Mouse (Mus musculus): ENCODE results near the gene A830018L16Rik.

Gene A830018L16Rik

DNA sequence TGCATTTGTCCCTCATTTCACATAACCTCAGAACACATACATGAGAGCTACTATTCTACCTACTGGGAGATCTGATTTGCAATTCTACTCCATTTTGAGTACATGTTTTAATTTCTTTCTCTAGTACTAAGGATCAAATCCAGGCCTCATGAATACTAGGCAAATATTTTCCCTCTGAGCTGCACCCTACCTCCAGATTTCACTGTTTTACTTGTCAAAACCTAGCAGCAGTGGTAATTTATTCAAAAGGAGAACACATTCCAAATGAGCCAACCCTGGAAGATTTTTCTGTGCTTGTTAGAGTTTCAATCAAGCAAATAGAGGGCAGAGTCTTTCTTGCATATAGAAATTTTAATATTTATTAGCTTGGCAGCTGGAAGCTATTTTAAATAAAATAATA is 238.9 kb downstream of the A830018L16Rik start:
- no peak for DNase-seq

DNA sequence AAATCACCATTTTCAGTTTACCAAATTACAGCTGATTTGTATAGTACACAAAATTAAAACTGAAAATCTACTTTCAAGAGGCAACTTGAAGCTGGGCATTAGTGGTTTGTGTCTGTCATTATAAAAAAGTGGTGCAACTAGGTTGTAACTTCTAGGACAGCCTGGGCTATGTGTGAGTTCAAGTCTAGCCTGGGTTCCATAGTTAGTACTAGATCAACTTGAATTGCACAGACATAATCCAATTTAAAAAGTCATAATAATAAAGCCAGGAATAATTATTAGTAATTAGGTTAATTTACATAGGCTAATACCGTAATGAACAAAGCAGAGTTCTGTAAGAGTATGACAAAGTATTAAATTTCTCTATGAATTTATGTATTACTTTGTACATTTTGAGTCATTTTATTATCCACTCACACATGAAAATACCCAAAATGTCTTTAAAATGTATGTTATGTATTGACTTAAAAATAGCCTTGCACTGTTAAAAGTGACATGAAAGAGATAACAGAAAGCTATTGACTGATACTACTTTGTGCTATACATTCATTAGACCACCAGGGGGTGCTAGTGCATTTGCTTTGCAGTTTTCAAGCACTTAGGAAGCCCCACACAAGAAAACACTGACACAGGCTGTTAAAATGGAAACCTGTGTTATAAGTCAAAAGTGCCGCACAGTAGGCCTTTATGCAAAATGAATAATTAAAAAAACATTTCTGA is 243.6 kb downstream of the A830018L16Rik start:
- DNase-seq = peak; percentile 6

DNA sequence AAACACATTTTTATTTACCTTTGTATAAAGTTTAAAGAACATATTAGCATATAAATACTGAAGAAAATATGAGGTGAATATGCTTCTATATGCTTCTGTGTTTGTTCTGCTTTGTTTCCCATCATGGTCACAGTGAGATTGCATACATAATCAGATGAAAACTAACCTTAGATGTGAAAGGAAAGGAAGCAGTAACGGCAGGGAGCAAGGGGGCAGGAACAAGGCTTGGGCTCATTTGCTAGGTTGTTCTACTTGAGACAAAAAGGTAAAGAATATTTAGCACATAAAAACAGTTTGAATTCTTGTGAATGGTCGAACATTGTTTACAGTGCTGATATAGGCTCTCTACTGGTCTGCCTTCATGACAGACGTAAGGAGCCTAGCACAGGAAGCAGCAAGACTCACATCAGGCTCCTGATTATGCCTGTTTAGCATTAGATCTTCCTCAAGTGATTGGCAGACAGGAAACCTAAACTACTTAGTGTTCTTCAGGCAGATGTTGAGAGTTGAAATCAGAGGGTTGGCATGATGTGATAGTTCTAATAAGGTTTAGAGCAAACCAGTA is 244.2 kb downstream of the A830018L16Rik start:
- DNase-seq = no peak

DNA sequence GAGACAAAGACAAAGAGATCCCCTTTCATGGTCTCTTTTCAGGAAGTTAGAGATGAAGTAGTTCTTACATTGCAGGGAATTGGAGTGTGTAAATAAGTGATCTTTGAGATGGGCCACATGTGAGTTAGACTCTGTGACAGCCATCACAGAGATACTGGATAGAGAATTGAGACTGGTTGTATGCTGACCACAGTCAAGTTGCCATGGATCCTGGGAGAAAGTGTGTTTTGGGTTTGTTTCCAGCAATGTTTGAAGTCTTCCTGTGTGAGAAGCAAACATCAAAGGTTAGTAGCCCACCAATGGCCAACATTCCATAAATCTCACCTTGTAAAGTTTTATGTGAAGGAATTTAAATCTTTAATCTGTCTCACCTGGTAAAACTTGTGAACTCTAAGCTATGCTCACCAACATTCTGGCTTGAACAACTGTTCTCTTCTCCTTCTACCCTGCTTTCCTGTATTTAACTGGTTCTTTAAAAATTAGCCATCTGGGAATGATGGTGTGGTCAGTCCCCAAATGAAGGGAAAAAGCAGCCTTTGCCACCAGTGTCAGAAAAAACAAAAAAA is 330.9 kb downstream of the A830018L16Rik start:
- no peak for DNase-seq

DNA sequence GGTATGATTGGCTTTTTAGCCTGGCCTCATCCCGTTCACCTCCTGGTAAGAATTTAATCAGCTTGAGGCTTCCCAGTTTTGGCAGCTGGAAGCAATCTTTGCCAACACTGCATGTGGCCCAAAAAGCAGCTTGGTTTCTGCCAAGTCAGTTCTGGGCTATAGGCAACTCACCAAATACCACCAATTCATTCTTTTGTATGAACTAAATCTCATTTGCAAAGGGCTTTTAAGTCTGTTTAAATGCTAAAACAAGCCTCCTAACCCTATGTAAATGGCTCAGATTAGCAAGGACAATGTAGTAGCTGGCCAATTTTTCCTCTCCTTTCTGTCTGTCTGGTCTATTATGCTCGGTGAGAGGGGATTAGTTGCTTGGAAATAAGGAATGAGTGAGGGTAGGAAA is 334.5 kb downstream of the A830018L16Rik start:
- DNase-seq = no peak

DNA sequence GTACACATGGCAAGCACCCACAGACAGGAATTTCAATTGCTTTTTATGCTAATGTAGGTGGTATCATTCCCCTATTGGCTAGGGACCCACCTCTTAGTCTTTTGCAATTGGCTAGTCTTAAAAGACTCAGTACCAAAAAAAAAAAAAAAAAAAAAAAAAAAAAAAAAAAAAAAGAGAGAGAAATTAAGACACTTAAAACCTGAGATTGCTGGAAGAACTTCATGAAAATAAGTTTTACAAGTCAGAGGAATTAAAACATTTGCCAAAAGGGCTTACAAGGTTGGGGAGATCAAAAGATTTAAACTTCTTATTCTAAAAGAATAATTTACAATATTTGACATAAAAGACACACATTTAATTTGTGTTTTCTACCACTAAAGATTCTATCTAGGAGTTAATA is 336.2 kb downstream of the A830018L16Rik start:
- DNase-seq = no peak

DNA sequence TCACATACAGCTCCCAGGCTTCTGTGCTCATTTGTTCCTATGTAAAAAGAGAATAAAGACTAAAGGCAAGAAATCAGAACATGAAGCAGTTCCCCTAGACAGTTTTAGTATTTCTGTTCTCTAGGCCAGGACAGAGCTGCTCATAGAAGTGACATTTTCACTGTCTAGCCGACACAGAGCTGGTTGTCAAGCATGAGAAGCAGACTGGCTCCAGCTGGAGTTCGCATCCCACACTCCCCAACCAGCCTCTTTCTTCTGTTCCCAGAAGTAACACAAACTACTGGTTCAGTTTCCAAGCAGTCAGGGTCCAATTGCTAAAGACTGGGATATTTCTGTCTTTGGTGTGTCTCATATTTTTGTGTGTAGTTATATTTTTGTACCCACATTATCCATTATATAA is 336.7 kb downstream of the A830018L16Rik start:
- DNase-seq = no peak

DNA sequence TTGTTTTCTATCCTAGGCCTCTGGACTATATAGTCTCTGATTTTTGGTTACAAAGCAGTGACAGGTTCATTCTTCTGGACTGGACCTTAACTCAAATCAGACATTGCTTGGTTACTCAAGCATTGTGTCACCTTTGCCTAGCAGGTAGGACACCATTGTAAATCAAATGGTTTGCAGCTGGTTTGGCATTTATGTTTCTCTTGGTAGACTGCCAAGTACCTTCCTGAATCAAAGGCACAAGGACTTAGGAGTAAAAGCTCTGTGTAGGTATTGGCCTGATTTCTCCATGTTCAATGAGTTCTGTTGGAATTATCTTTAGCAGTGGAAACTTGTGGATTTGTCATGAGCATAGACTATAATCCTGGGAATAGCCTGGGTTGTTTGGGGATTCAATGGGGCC is 338.1 kb downstream of the A830018L16Rik start:
- DNase-seq = no peak

DNA sequence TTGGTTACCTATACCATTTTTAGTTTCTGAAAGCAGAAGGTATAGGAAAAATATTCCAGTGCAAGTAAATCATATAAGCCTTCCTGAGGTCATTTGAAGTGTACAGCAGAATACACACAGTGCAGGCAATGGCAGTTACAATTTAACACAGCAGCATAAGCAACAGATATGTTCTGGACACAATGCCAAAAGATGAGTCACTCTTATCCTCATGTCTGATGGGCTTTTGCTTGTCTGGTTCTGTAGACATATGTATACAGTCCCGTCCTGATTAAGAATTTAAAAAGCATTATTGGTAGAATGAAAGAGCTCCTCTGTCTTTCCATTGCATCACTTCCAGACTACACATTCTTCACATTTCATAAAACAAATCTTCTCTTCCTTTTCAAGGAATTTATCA is 374.4 kb downstream of the A830018L16Rik start:
- no peak for DNase-seq

DNA sequence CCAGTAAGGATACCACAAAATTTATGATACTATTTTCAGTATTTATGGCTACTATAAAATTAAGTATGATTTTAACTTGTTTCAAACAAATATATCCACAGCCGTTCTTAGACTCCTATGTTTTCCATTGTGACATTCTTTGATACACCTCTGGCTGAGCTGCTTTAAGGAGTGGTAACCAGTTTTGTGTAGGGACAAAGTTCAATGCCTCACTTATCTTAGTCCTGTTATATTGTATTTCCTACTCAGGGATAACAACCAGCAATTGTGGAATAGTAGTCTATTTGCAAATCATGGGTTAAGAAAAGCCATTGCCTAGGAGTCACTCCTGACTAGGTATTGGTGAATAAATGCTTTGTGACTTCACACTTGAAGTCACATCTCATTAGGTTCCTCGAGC is 378.9 kb downstream of the A830018L16Rik start:
- DNase-seq = no peak

DNA sequence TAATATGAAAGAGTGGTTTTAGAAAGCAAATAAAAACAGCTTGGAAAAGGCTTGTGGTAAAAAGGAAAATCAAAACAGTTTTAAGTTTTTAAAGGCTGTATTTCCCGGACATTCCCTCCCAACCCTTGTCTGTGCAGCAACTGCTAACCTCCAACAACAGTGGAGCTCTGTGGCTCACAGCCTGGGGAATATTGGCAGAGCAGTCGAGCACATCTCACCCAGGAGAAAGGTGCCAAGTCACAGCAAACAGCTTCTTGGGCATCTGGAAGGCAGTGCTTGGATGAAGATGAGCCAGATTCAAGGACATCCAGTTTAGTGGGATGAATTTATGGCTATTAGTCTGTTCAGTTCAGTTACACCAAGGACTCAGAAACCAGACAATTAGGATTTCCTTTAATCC is 381.8 kb downstream of the A830018L16Rik start:
- DNase-seq = peak; percentile 0

DNA sequence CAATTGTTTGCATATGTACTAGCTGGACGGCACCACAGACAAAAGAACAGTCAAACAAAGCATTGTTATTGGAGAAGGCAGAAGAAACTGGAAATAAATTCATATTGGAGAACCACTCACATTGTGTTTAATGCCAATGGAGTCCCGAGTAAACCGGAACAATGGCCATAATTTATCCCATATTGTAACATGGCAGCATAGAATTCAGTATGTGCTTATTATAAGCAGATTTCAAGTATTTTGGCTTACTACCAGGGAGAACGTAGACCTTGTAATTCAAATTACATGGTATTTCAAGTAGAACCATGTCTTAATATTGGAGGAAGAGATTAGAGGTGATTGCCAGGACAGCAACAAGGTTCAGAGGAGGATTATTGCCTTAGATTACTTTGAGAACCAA is 458.9 kb downstream of the A830018L16Rik start:
- DNase-seq = no peak

DNA sequence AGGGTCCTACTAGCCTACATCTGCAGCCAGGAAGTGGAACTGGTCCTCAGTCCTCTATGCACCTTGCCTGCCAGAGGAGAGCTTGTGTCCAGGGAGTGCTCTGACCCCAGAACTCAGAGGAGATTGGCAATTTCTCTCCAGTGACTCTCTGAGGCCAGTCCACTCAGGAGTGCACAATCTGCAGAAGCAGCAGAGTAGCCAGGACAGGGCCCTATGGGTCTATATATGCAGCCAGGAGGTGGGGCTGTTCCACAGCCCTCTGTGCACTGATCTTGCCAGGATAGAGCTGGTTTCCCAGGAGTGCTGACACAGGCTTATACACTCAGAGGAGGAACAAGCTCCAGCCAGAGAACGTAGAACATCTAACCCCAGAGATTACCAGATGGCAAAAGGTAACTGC is 459.7 kb downstream of the A830018L16Rik start:
- DNase-seq = no peak

DNA sequence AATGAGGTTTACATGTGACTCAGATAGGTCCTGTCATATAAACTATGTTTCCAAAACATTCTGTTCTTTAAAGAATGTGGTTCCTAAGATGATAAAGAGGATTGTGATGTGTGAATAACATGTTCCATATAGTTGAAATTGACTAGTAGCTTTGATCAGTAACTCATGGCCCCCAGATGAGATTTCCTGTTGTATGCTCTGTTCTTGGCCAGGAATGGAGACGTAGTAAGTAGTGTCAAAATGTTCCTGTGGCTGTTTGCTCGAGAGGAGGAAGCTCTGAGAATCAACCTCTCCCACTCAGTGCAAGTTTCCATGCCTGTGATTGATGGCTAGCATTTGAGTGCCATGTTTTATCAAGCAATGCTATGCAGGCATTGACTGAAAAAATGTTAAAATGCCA is 467.8 kb downstream of the A830018L16Rik start:
- DNase-seq = no peak

DNA sequence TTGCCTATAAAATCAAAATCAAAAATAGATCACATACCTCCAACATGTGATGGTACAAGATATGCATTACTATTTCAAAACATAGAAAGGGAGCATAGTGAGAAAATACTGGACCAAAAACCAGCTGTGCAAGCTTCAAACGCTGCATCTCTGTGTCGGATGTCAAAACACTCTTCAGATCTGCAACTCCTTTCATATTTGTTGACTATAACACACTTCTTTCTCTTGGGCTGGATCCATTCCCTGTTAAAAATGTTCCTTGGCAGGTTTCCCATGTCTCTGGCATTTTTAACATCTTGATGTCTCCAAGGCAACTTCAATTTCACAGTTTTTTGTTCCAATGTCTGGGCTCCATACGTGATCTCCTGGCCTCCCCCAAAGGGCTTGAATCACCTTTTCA is 481.8 kb downstream of the A830018L16Rik start:
- DNase-seq = no peak

DNA sequence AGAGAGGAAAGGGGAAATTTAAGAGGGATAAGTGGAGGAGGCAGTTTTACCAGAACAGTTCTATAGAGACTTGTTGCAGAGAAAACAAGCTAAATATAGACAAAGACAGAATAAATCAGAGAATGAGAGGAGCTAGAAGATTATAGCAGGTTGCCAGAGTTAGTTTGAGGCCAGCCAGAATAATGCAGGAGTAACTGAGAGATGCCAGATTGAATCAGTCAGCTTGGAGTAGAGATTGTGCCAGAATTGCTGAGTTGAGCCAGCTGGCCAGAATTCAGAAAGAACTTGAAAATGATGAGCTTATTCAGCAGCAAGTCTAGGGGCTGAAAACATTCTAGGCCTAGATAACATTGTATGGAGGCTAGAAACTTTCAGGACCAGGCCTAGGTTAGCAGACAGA is 502.0 kb downstream of the A830018L16Rik start:
- no peak for DNase-seq

DNA sequence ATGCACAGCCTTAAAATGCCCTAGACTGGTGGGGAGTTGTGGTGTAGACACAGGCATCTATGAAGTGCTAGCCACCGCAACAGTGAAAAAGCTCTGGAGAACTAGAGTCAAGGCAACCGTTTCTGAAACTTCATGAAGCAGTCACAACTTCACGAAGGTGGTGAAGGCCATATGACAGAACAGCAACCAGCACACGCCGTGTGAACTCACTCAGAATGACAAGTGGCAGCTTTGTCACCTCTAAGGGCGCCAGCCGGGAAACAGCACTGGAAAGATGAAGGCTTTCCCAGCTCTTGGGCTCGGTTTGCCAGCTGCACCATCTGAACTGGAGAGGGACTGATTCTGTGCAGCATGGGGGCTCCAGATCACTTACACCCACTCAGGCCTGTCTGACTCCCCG is 523.1 kb downstream of the A830018L16Rik start:
- DNase-seq = no peak

DNA sequence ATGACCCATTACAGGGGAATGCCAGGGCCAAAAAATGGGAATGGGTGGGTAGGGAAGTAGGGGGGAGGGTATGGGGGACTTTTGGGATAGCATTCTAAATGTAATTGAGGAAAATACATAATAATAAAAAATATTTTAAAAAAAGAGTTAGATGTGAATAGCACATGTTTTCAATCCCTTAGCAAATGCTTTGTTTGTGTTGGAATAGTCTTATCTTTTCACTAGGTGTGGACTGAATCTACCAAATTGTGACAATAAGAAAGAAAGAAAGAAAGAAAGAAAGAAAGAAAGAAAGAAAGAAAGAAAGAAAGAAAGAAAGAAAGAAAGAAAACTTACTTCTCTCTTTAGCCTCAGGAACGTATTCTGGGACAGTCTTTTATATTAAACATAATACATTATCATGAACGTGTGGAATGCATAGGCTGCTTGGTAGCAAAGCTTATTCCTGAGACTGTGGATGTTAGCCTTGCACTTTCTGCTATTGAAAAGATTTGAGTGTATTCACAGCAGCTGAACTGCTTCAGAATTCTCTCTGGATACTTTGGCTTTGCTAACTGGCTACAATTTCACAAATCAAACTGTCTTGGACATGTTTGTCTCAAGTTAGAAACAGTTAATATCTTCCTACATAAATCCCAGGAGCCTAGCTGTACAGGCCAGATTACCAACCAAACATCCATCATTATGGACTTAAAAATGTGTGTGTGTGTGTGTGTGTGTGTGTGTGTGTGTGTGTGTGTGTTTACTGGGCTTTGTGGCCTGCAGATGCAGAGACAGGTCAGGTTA is 545.7 kb downstream of the A830018L16Rik start:
- DNase-seq = no peak

DNA sequence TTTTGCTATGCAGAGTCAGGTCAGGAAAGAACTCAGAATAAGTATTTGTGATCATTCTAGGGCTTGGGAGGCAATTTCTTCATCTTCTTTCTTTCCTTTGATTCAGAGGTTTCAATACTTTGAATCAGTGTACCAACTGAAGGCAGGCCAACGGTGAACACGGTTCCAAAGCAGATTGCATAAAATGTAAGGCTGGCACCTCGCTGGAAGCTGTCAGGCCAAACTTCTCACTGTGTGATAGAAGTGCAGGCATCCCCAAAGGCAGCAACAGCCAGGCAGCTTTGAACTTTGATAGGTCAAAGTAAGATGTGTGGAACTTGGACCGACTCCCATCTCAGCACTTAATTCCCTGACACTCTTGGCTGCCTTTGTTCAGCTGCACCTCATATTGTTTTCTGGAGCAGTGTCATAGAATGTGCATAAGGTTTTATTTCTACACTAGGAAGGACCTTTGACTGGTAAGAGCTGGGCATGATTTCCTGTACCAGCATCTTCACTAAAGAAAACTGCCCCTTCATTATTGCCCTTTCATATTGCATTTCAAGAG is 568.8 kb downstream of the A830018L16Rik start:
- DNase-seq = no peak

DNA sequence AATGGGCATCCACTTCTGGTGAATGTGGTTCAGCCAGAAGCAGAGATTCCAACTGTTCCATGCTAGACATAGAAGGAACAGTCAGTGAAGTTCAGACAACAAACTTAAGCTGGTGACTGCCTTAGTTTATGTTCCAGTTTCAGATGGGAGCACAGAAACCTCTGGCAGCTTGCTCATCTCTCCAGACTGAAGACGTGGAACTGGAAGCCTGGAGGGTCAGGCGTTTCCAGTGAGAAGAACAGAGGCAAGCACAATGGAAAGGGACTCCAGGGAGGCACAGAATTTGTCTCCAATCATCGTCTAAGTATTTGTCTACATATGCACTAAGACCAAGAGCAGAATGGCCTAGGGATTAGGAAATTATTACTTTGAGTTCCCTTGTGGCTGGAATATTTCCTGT is 576.1 kb downstream of the A830018L16Rik start:
- DNase-seq = no peak

DNA sequence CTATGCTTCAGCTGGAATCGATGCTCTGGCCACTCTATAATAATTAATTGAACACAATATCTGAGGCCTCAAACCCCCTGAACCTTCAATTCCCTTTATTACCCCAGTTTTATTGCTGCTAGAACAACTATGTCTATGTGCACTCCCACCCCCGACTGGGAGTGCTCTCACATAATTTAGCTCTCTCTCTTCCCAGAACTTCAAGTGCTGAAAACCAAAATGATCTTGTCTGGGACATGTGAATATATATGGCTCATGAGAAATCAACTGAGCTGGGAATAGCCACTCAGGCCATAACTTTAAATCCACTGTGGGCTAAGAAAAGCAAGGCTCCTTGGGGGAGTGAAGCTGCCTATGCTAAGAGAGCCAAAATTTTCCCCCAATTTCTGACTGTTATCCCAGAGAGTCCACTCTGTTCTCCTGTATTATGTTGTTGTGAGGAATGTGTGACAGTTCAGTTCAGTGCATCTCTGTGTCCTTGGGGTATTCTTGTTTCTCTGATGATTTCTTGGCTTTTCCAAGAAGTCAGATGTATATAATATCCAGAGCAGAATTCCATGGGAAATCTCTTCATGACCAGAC is 582.5 kb downstream of the A830018L16Rik start:
- no peak for DNase-seq

DNA sequence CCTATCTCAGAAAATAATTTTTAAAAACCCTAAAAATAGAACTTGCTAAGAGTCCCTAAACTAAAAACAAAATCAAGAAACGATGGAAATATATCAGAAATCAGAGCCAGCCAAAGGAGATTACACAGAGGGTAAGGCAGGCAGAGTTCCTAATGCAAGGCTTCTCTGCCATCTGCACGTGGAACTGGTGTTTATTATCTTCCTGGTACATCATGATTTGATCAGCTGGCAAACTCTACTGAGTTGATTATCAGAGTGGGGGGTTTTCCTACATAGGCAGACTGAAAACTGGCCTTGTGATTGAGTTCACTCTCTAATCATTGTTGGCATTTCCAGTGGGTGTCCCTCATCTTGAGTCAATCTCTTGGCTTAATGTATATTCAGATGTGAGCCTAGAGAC is 583.7 kb downstream of the A830018L16Rik start:
- no peak for DNase-seq

DNA sequence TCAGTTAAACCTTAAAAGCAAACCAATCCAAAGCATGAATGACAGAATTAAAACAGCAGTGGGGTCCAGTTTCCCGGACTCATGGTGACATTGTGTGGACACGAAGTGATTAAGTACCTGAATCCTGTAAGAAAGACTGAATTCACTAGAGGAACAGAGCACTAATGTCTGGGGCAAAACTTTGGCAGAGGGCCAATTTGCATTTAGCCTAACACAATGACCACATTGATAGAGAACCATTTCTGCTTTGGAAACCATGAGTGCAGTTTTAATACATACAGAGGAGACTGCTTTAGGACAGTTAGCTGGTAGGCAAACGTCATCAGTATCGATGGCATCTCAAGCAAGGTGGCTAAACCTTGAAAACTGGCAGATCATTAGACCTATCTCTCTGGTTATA is 586.7 kb downstream of the A830018L16Rik start:
- DNase-seq = no peak
